Mouse (Mus musculus): ENCODE measurements at regions not wholly inside any gene's neighbourhood (a gene's known extent, or its start where the extent isn't known, plus 50 kb on each side); places are given as distances from the start of the nearest gene placed in this dataset.
A peak's percentile ranks its signal among the peaks of the same experiment; 100 is the strongest.

GRCm38 (mm10) chr5:39176906-39177305, 300.3 kb upstream of the Clnk start:
- DNase-seq (ENCODE audit: low read depth), result no peak

- DNase-seq (ENCODE audit: low read depth), result no peak
Measured at GRCm38 (mm10) chr5:39173491-39173890, 296.9 kb upstream of the Clnk start.

GRCm38 (mm10) chr5:39159651-39160050, 283.0 kb upstream of the Clnk start:
- DNase-seq (ENCODE audit: low read depth), result no peak

- no peak for DNase-seq (ENCODE audit: low read depth)
Measured at GRCm38 (mm10) chr5:39155763-39156162, 279.2 kb upstream of the Clnk start.

- DNase-seq (ENCODE audit: low read depth), result no peak
Measured at GRCm38 (mm10) chr5:39153291-39153794, 276.7 kb upstream of the Clnk start.

GRCm38 (mm10) chr5:39151917-39152316, 275.3 kb upstream of the Clnk start:
- DNase-seq (ENCODE audit: low read depth), result no peak

GRCm38 (mm10) chr5:39150891-39151290, 274.3 kb upstream of the Clnk start:
- DNase-seq (ENCODE audit: low read depth), result no peak

GRCm38 (mm10) chr5:39145658-39146057, 269.0 kb upstream of the Clnk start:
- DNase-seq (ENCODE audit: low read depth), result no peak

GRCm38 (mm10) chr5:39144225-39144624, 267.6 kb upstream of the Clnk start:
- no peak for DNase-seq (ENCODE audit: low read depth)

- no peak for DNase-seq (ENCODE audit: low read depth)
Measured at GRCm38 (mm10) chr5:39143648-39144047, 267.0 kb upstream of the Clnk start.

GRCm38 (mm10) chr5:39138375-39138774, 261.8 kb upstream of the Clnk start:
- DNase-seq (ENCODE audit: low read depth), result no peak

GRCm38 (mm10) chr5:39128931-39129330, 252.3 kb upstream of the Clnk start:
- DNase-seq (ENCODE audit: low read depth), result no peak

GRCm38 (mm10) chr5:39126833-39127232, 250.2 kb upstream of the Clnk start:
- no peak for DNase-seq (ENCODE audit: low read depth)

- peak; percentile 24 for DNase-seq (ENCODE audit: low read depth)
Measured at GRCm38 (mm10) chr5:39126270-39126691, 249.7 kb upstream of the Clnk start.

- no peak for DNase-seq (ENCODE audit: low read depth)
Measured at GRCm38 (mm10) chr5:39110336-39110735, 233.7 kb upstream of the Clnk start.

- no peak for DNase-seq (ENCODE audit: low read depth)
Measured at GRCm38 (mm10) chr5:39109526-39109925, 232.9 kb upstream of the Clnk start.

- no peak for DNase-seq (ENCODE audit: low read depth)
Measured at GRCm38 (mm10) chr5:39099113-39099512, 222.5 kb upstream of the Clnk start.

GRCm38 (mm10) chr5:39094875-39095274, 218.3 kb upstream of the Clnk start:
- no peak for DNase-seq (ENCODE audit: low read depth)

GRCm38 (mm10) chr5:39076555-39077178, 200.1 kb upstream of the Clnk start:
- no peak for DNase-seq (ENCODE audit: low read depth)

GRCm38 (mm10) chr5:39069683-39070082, 193.1 kb upstream of the Clnk start:
- DNase-seq (ENCODE audit: low read depth), result no peak

- DNase-seq (ENCODE audit: low read depth), result no peak
Measured at GRCm38 (mm10) chr5:39063061-39063460, 186.4 kb upstream of the Clnk start.

- DNase-seq (ENCODE audit: low read depth), result no peak
Measured at GRCm38 (mm10) chr5:39052490-39053250, 176.1 kb upstream of the Clnk start.

GRCm38 (mm10) chr5:39050512-39050911, 173.9 kb upstream of the Clnk start:
- no peak for DNase-seq (ENCODE audit: low read depth)
